Mouse (Mus musculus): ENCODE measurements around the gene Exoc3l. TPM values are rescaled to one million over a fixed set of nuclear protein-coding genes. Genes with fewer than 3 reads are reported as not detected.
"Not testable (repeated sequence)": the region's sequence is repeated elsewhere in the genome, so short reads cannot be mapped to it uniquely, and the experiment has no call there.

Gene Exoc3l
- polyA plus RNA-seq, 1 experiment from 2014 or later: 3.7 TPM

DNA sequence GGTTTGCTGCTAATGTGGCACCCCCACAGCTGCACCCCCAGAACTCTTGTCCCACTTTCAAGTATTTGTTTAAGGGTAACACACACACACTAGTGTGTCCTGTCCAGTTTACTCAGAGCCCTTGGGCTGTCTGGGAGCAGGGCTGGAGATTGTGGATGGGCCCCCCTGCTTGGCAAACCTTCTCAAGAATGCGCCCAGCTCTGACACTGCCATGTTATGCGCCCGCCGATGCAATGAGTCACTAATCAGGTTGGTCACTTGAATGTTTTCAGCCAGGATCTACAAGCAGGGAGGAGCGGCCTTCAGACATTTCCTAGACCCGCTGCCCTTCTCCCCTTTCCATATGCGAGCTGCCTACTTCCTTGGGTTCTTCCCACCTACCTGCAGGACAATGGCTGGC lies 3.4 kb downstream of the Exoc3l start:
- TF ChIP-seq EP300 (optimal IDR thresholded peaks at IDR 0.05) (no peak), CTCF (IDR thresholded peaks at IDR 0.05; ENCODE audit: low read depth) (no peak)
- H3K36me3 ChIP-seq (ENCODE audit: control insufficient read depth, insufficient read depth, low read length): no peaks in the 10 kb centered on the region

DNA sequence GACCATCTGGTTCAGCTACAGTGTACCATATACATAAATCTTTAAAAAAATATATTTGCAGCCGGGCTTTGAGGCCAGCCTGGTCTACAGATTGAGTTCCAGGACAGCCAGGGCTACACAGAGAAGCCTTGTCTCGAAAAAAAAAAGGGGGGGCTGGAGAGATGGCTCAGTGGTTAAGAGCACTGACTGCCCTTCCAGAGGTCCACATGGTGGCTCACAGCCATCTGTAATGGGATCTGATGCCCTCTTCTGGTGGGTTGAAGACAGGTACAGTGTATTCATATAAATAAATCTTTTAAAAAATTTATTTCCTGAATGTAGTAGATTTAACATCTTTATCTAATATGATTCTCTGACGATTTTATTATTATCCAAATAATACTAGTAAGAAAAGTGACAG lies 4.1 kb downstream of the Exoc3l start:
- not testable (repeated sequence) for H3K4me2 ChIP-seq (replicated peaks; ENCODE audit: low read depth); H3K4me3 ChIP-seq (ENCODE audit: low read depth, low read length); H3K36me3 ChIP-seq (ENCODE audit: control insufficient read depth, insufficient read depth, low read length); H3K4me1 ChIP-seq (replicated peaks; ENCODE audit: control insufficient read depth, insufficient read depth); H3K27me3 ChIP-seq (ENCODE audit: control insufficient read depth, insufficient read depth, low read length); H3K9ac ChIP-seq (ENCODE audit: low read length); H3K27ac ChIP-seq (replicated peaks); H3K9me3 ChIP-seq (ENCODE audit: control insufficient read depth, low read length); ATAC-seq (ENCODE audit: low FRiP score, low TSS enrichment); DNase-seq (ENCODE audit: low spot score)
- 57% methylated on average over 3 of the region's 3 CpGs for WGBS
- TF ChIP-seq CTCF (IDR thresholded peaks at IDR 0.05; ENCODE audit: low read depth): peak; percentile 38

More for the DNA sequence above, 3.4 kb downstream of the Exoc3l start:
- no peak overlapping the region for H3K27ac ChIP-seq (replicated peaks)
- H3K4me3 ChIP-seq (ENCODE audit: low read depth, low read length): no peak overlapping the region
- H3K4me1 ChIP-seq (replicated peaks; ENCODE audit: control insufficient read depth, insufficient read depth): peaks cover 8% of the 10 kb centered on the region
- no peak overlapping the region for H3K4me2 ChIP-seq (replicated peaks; ENCODE audit: low read depth)
- H3K27me3 ChIP-seq (ENCODE audit: control insufficient read depth, insufficient read depth, low read length): no peaks in the 10 kb centered on the region
- no peak overlapping the region for H3K9ac ChIP-seq (ENCODE audit: low read length)
- H3K9me3 ChIP-seq (ENCODE audit: control insufficient read depth, low read length): no peaks in the 10 kb centered on the region
- 70% methylated on average over 7 of the region's 7 CpGs for WGBS
- DNase-seq (ENCODE audit: low spot score): no peak
- no peak for ATAC-seq (ENCODE audit: low FRiP score, low TSS enrichment)

DNA sequence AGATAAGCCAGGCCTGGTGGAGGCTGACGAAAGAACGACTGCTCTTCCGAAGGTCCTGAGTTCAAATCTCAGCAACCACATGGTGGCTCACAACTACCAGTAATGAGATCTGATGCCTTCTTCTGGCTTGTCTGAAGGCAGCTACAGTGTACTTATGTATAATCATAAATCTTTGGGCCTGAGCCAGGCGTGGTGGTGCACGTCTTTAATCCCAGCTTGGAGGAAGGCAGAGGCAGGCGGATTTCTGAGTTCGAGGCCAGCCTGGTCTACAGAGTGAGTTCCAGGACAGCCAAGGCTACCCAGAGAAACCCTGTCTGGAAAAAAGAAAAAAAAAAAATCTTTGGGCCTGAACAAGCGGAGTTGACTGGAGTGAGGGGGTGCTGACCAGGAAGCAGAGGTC lies 4.5 kb downstream of the Exoc3l start:
- DNase-seq (ENCODE audit: low spot score); H3K4me1 ChIP-seq (replicated peaks; ENCODE audit: control insufficient read depth, insufficient read depth); H3K4me2 ChIP-seq (replicated peaks; ENCODE audit: low read depth); H3K27ac ChIP-seq (replicated peaks); ATAC-seq (ENCODE audit: low FRiP score, low TSS enrichment); H3K9me3 ChIP-seq (ENCODE audit: control insufficient read depth, low read length); H3K36me3 ChIP-seq (ENCODE audit: control insufficient read depth, insufficient read depth, low read length); H3K9ac ChIP-seq (ENCODE audit: low read length); H3K27me3 ChIP-seq (ENCODE audit: control insufficient read depth, insufficient read depth, low read length); H3K4me3 ChIP-seq (ENCODE audit: low read depth, low read length): not testable (repeated sequence)
- 77% methylated on average over 8 of the region's 8 CpGs for WGBS

DNA sequence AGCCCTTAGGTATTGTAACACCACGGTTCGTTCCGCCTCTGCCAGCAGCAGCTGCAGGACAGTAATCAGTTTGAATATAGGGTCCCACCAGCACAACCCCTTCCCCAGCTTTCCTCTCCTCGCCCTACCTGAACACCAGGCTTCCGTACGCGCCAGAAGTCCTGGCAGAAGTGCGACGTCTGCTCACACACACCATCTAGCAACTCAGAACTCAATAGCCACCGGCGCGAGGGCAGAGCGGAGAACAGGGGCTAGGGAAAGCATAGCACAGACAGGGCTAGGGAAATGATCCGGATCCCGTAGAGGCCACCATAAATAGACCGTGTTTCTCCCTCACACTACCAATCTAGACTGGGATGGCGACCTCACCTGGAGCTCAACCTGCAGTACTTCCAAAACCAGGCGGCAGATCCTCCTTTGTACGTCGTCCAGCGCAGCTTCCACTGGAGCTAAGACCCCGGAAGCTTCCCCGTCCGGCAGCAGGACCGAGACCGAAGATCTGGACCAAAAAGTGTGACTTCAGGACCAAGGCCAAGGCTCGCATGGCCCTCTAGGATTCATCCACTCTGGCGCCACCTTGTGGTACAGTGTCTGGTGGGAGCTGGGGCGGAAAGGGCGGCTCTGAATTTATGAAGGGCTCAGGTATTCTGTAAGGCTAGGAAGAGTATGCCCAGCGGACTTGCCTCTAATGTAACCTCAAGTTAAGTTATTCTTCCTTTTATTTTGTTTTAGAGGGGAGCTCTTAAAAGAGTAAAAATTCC lies 5.2 kb downstream of the Exoc3l start:
- Histone ChIP-seq H3K36me3 (ENCODE audit: control insufficient read depth, insufficient read depth, low read length) (no peaks in the 10 kb centered on the region), H3K4me2 (replicated peaks; ENCODE audit: low read depth) (no peak overlapping the region), H3K4me1 (replicated peaks; ENCODE audit: control insufficient read depth, insufficient read depth) (peaks cover 8% of the 10 kb centered on the region), H3K9ac (ENCODE audit: low read length) (no peak overlapping the region), H3K27me3 (ENCODE audit: control insufficient read depth, insufficient read depth, low read length) (no peaks in the 10 kb centered on the region), H3K4me3 (ENCODE audit: low read depth, low read length) (no peak overlapping the region), H3K9me3 (ENCODE audit: control insufficient read depth, low read length) (no peaks in the 10 kb centered on the region), H3K27ac (replicated peaks) (no peak overlapping the region)
- 11% methylated on average over 31 of the region's 31 CpGs for WGBS
- ATAC-seq (ENCODE audit: low FRiP score, low TSS enrichment) (no peak), DNase-seq (ENCODE audit: low spot score) (peak; percentile 93)
- TF ChIP-seq EP300 (optimal IDR thresholded peaks at IDR 0.05) (no peak), CTCF (IDR thresholded peaks at IDR 0.05; ENCODE audit: low read depth) (peak; percentile 98)

DNA sequence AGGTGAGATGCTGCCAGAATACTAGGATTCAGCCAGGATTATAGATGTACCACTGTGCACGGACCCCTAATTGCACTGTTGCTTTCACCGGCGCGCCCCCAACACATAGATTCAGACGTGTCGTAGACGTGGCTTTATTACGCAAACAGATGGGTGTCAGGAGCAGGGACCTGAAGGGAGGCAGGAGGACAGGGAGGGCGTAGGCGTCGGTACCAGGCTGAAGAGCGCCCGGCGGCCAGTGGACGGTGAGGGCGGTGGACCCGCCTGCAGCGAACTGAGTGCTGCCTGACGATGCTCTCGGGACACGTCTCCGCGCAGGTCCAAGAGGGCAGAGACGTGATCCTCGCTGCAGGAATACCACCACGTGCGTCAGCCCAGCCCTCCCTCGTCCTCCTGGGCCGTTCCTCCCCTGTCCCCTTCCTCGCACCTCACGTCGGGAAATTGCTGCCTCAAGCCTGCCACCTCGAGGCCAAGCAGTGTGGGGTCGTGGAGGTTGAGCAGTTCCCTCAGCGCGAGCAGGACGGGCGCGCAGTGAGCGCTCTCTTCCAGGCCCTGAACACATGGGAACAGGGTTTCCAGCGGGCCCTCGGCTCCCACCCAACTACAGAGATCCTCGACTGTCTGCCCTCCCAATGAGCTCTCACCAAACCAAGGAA lies 6.0 kb downstream of the Exoc3l start, which contains the start of gene 4931428F04Rik:
Gene 4931428F04Rik (minus strand): TSS at position 60 of the 656 bp plus-strand sequence.
- H3K27ac ChIP-seq (replicated peaks): peak within 1 kb of the TSS; percentile 84
- ATAC-seq (ENCODE audit: low FRiP score, low TSS enrichment): peak; percentile 15; the same call in 1 of the 2 replicates
- H3K36me3 ChIP-seq (ENCODE audit: control insufficient read depth, insufficient read depth, low read length): no peaks in the 10 kb centered on the region
- peak; percentile 62 for DNase-seq (ENCODE audit: low spot score)
- TF ChIP-seq EP300 (optimal IDR thresholded peaks at IDR 0.05) (no peak), CTCF (IDR thresholded peaks at IDR 0.05; ENCODE audit: low read depth) (peak; percentile 75)
- H3K9me3 ChIP-seq (ENCODE audit: control insufficient read depth, low read length): no peaks in the 10 kb centered on the region
- H3K27me3 ChIP-seq (ENCODE audit: control insufficient read depth, insufficient read depth, low read length): no peaks in the 10 kb centered on the region
- H3K4me1 ChIP-seq (replicated peaks; ENCODE audit: control insufficient read depth, insufficient read depth): peaks cover 8% of the 10 kb centered on the region
- H3K9ac ChIP-seq (ENCODE audit: low read length): peak within 1 kb of the TSS; percentile 47
- H3K4me2 ChIP-seq (replicated peaks; ENCODE audit: low read depth): peak within 1 kb of the TSS; percentile 84
- 2% methylated on average over 36 of the region's 43 CpGs for WGBS
- H3K4me3 ChIP-seq (ENCODE audit: low read depth, low read length): peak within 1 kb of the TSS; percentile 48

Data from stomach, postnatal 0 days (tissue).